Mouse (Mus musculus): Measurements from ENCODE around the gene Zfhx2. TPM values are rescaled to one million over a fixed set of nuclear protein-coding genes. Genes with fewer than 3 reads are reported as not detected.
A peak's percentile ranks its signal among the peaks of the same experiment; 100 is the strongest.

Zfhx2 gene
- polyA plus RNA-seq, 1 experiment from 2014 or later = 1.2 TPM

GRCm38 (mm10) chr14:55028333-55028835 is 63.7 kb downstream of the Zfhx2 start:
- Histone ChIP-seq H3K9me3 (replicated peaks) (no peaks in the 10 kb centered on the region), H3K4me3 (replicated peaks) (no peak overlapping the region), H3K27me3 (no peaks in the 10 kb centered on the region), H3K27ac (replicated peaks) (no peak overlapping the region), H3K36me3 (replicated peaks) (peaks cover 22% of the 10 kb centered on the region), H3K4me1 (replicated peaks) (peaks cover 17% of the 10 kb centered on the region), H3K4me2 (no peak overlapping the region), H3K9ac (no peak overlapping the region)
- no peak for ATAC-seq (ENCODE audit: insufficient read depth)
- WGBS (ENCODE audit: insufficient replicate concordance) = 20% methylated on average over 5 of the region's 5 CpGs

- no peaks in the 10 kb centered on the region for H3K27me3 ChIP-seq
- no peak overlapping the region for H3K4me2 ChIP-seq
- H3K36me3 ChIP-seq (replicated peaks) = peaks cover 29% of the 10 kb centered on the region
- H3K9me3 ChIP-seq (replicated peaks) = no peaks in the 10 kb centered on the region
- no peak overlapping the region for H3K4me3 ChIP-seq (replicated peaks)
- H3K4me1 ChIP-seq (replicated peaks) = peaks cover 17% of the 10 kb centered on the region
- no peak overlapping the region for H3K27ac ChIP-seq (replicated peaks)
- WGBS (ENCODE audit: insufficient replicate concordance) = 63% methylated on average over 6 of the region's 6 CpGs
- ATAC-seq (ENCODE audit: insufficient read depth) = no peak
- H3K9ac ChIP-seq = no peak overlapping the region
Measured at GRCm38 (mm10) chr14:55027653-55028052, 64.5 kb downstream of the Zfhx2 start.

GRCm38 (mm10) chr14:55027251-55027650 is 64.9 kb downstream of the Zfhx2 start:
- no peak for ATAC-seq (ENCODE audit: insufficient read depth)

GRCm38 (mm10) chr14:55025527-55025926 is 66.6 kb downstream of the Zfhx2 start:
- Histone ChIP-seq H3K4me3 (replicated peaks) (no peak overlapping the region), H3K27ac (replicated peaks) (no peak overlapping the region), H3K9me3 (replicated peaks) (no peaks in the 10 kb centered on the region), H3K4me2 (no peak overlapping the region), H3K9ac (no peak overlapping the region), H3K4me1 (replicated peaks) (peaks cover 17% of the 10 kb centered on the region), H3K36me3 (replicated peaks) (peaks cover 50% of the 10 kb centered on the region), H3K27me3 (no peaks in the 10 kb centered on the region)
- ATAC-seq (ENCODE audit: insufficient read depth) = no peak
- 75% methylated on average over 5 of the region's 5 CpGs for WGBS (ENCODE audit: insufficient replicate concordance)

More at GRCm38 (mm10) chr14:55027251-55027650, 64.9 kb downstream of the Zfhx2 start:
- Histone ChIP-seq H3K27ac (replicated peaks) (no peak overlapping the region), H3K4me2 (no peak overlapping the region), H3K36me3 (replicated peaks) (peaks cover 33% of the 10 kb centered on the region), H3K9me3 (replicated peaks) (no peaks in the 10 kb centered on the region), H3K4me1 (replicated peaks) (peaks cover 17% of the 10 kb centered on the region), H3K9ac (no peak overlapping the region), H3K27me3 (no peaks in the 10 kb centered on the region), H3K4me3 (replicated peaks) (no peak overlapping the region)
- WGBS (ENCODE audit: insufficient replicate concordance) = 33% methylated on average over 5 of the region's 5 CpGs

- H3K9ac ChIP-seq = no peak overlapping the region
- peaks cover 11% of the 10 kb centered on the region for H3K4me1 ChIP-seq (replicated peaks)
- H3K4me2 ChIP-seq = no peak overlapping the region
- H3K27me3 ChIP-seq = no peaks in the 10 kb centered on the region
- ATAC-seq (ENCODE audit: insufficient read depth) = no peak
- no peak overlapping the region for H3K27ac ChIP-seq (replicated peaks)
- H3K36me3 ChIP-seq (replicated peaks) = peaks cover 55% of the 10 kb centered on the region
- no peaks in the 10 kb centered on the region for H3K9me3 ChIP-seq (replicated peaks)
- 64% methylated on average over 7 of the region's 7 CpGs for WGBS (ENCODE audit: insufficient replicate concordance)
- no peak overlapping the region for H3K4me3 ChIP-seq (replicated peaks)
Measured at GRCm38 (mm10) chr14:55024236-55024635, 67.9 kb downstream of the Zfhx2 start.

- Histone ChIP-seq H3K9me3 (replicated peaks) (no peaks in the 10 kb centered on the region), H3K27me3 (no peaks in the 10 kb centered on the region), H3K4me3 (replicated peaks) (no peak overlapping the region), H3K27ac (replicated peaks) (no peak overlapping the region), H3K4me1 (replicated peaks) (no peaks in the 10 kb centered on the region; the same call in 1 of the 2 replicates), H3K36me3 (replicated peaks) (peaks cover 64% of the 10 kb centered on the region), H3K9ac (no peak overlapping the region), H3K4me2 (no peak overlapping the region)
- 88% methylated on average over 15 of the region's 15 CpGs for WGBS (ENCODE audit: insufficient replicate concordance)
- no peak for ATAC-seq (ENCODE audit: insufficient read depth)
Measured at GRCm38 (mm10) chr14:55023011-55023410, 69.1 kb downstream of the Zfhx2 start.

GRCm38 (mm10) chr14:55020394-55020793 is 71.7 kb downstream of the Zfhx2 start:
- Histone ChIP-seq H3K36me3 (replicated peaks) (peaks cover 70% of the 10 kb centered on the region), H3K4me1 (replicated peaks) (peaks cover 11% of the 10 kb centered on the region), H3K4me3 (replicated peaks) (no peak overlapping the region), H3K9me3 (replicated peaks) (no peaks in the 10 kb centered on the region), H3K4me2 (no peak overlapping the region), H3K27me3 (no peaks in the 10 kb centered on the region), H3K27ac (replicated peaks) (no peak overlapping the region), H3K9ac (no peak overlapping the region)
- WGBS (ENCODE audit: insufficient replicate concordance) = 83% methylated on average over 9 of the region's 9 CpGs
- no peak for ATAC-seq (ENCODE audit: insufficient read depth)

- H3K27me3 ChIP-seq = no peaks in the 10 kb centered on the region
Measured at GRCm38 (mm10) chr14:55016876-55017275, 75.2 kb downstream of the Zfhx2 start.

GRCm38 (mm10) chr14:55015767-55016111 is 76.4 kb downstream of the Zfhx2 start:
- Histone ChIP-seq H3K9ac (peak overlapping the region; percentile 59), H3K36me3 (replicated peaks) (peaks cover 23% of the 10 kb centered on the region), H3K4me3 (replicated peaks) (peak overlapping the region; percentile 73), H3K4me1 (replicated peaks) (peaks cover 18% of the 10 kb centered on the region), H3K4me2 (peak overlapping the region; percentile 96), H3K9me3 (replicated peaks) (no peaks in the 10 kb centered on the region), H3K27me3 (no peaks in the 10 kb centered on the region), H3K27ac (replicated peaks) (peak overlapping the region; percentile 81)
- 1% methylated on average over 17 of the region's 17 CpGs for WGBS (ENCODE audit: insufficient replicate concordance)
- ATAC-seq (ENCODE audit: insufficient read depth) = no peak

More at GRCm38 (mm10) chr14:55016876-55017275, 75.2 kb downstream of the Zfhx2 start:
- Histone ChIP-seq H3K27ac (replicated peaks) (no peak overlapping the region), H3K4me2 (0 out of 2 replicates have a peak overlapping the region, but pooled peaks have one; percentile 96), H3K4me1 (replicated peaks) (peaks cover 18% of the 10 kb centered on the region), H3K36me3 (replicated peaks) (peaks cover 35% of the 10 kb centered on the region), H3K9ac (no peak overlapping the region), H3K9me3 (replicated peaks) (no peaks in the 10 kb centered on the region), H3K4me3 (replicated peaks) (peak overlapping the region; percentile 73; the same call in 1 of the 2 replicates)
- 83% methylated on average over 16 of the region's 16 CpGs for WGBS (ENCODE audit: insufficient replicate concordance)
- no peak for ATAC-seq (ENCODE audit: insufficient read depth)

GRCm38 (mm10) chr14:55014991-55015766 is 76.9 kb downstream of the Zfhx2 start, which contains the start of gene Ngdn:
Ngdn (plus strand) TSS chr14:55015454.
- H3K4me2 ChIP-seq = peak within 1 kb of the TSS; percentile 96
- peak within 1 kb of the TSS; percentile 72 for H3K9ac ChIP-seq
- H3K27me3 ChIP-seq = no peaks in the 10 kb centered on the region
- H3K36me3 ChIP-seq (replicated peaks) = peaks cover 18% of the 10 kb centered on the region
- WGBS (ENCODE audit: insufficient replicate concordance) = under 1% methylated on average over 36 of the region's 36 CpGs
- no peaks in the 10 kb centered on the region for H3K9me3 ChIP-seq (replicated peaks)
- peak within 1 kb of the TSS; percentile 73 for H3K4me3 ChIP-seq (replicated peaks)
- H3K27ac ChIP-seq (replicated peaks) = peak within 1 kb of the TSS; percentile 86
- peak; percentile 93 for ATAC-seq (ENCODE audit: insufficient read depth)
- H3K4me1 ChIP-seq (replicated peaks) = peaks cover 18% of the 10 kb centered on the region

- under 1% methylated on average over 27 of the region's 27 CpGs for WGBS (ENCODE audit: insufficient replicate concordance)
Measured at GRCm38 (mm10) chr14:55014591-55014990, 77.5 kb downstream of the Zfhx2 start.

More at GRCm38 (mm10) chr14:55014591-55014990, 77.5 kb downstream of the Zfhx2 start:
- Histone ChIP-seq H3K36me3 (replicated peaks) (peaks cover 18% of the 10 kb centered on the region), H3K9me3 (replicated peaks) (no peaks in the 10 kb centered on the region), H3K4me3 (replicated peaks) (peak overlapping the region; percentile 73), H3K4me2 (peak overlapping the region; percentile 96), H3K27me3 (no peaks in the 10 kb centered on the region), H3K9ac (peak overlapping the region; percentile 72), H3K4me1 (replicated peaks) (peaks cover 18% of the 10 kb centered on the region), H3K27ac (replicated peaks) (peak overlapping the region; percentile 86)
- ATAC-seq (ENCODE audit: insufficient read depth) = peak; percentile 47

Measured in liver, embryonic 15.5 days (tissue).